Mouse (Mus musculus): ENCODE data around the gene Lrrc8d. TPM values are rescaled to one million over a fixed set of nuclear protein-coding genes. Genes with fewer than 3 reads are reported as not detected.

Gene Lrrc8d
- total and polyA plus RNA-seq, 2 experiments = 7.0 to 11.6 TPM

- no peaks in the 10 kb centered on the region for H3K79me2 ChIP-seq (ENCODE audit: control insufficient read depth, insufficient read depth, low read length)
- 71% methylated on average over 10 of the region's 10 CpGs for WGBS
- DNase-seq (ENCODE audit: extremely low read depth, low read depth, low spot score) = no peak
- H3K9ac ChIP-seq (ENCODE audit: low read depth, low read length) = no peak overlapping the region
- no peak overlapping the region for H3K27ac ChIP-seq (replicated peaks; ENCODE audit: insufficient read depth, low read depth, low read length)
- H3K4me3 ChIP-seq (ENCODE audit: insufficient read depth, low read depth, low read length) = no peak overlapping the region
- no peaks in the 10 kb centered on the region for H3K27me3 ChIP-seq (ENCODE audit: control insufficient read depth, insufficient read depth, low read length)
- no peaks in the 10 kb centered on the region for H3K36me3 ChIP-seq (ENCODE audit: control insufficient read depth, insufficient read depth, low read length)
- TF ChIP-seq CTCF (IDR thresholded peaks at IDR 0.05; ENCODE audit: low read depth, low read length) (no peak), POLR2A (IDR thresholded peaks at IDR 0.05; ENCODE audit: extremely low read depth, insufficient read depth, low read length) (no peak)
- no peaks in the 10 kb centered on the region for H3K4me1 ChIP-seq (ENCODE audit: control insufficient read depth, insufficient read depth, low read length)
These were observed 144.4 kb downstream of the Lrrc8d start for GRCm38 (mm10) chr5:105844044-105844753.

GRCm38 (mm10) chr5:105845041-105845440 lies 145.3 kb downstream of the Lrrc8d start:
- H3K27me3 ChIP-seq (ENCODE audit: control insufficient read depth, insufficient read depth, low read length) = no peaks in the 10 kb centered on the region
- no peaks in the 10 kb centered on the region for H3K36me3 ChIP-seq (ENCODE audit: control insufficient read depth, insufficient read depth, low read length)
- H3K9ac ChIP-seq (ENCODE audit: low read depth, low read length) = no peak overlapping the region
- no peaks in the 10 kb centered on the region for H3K79me2 ChIP-seq (ENCODE audit: control insufficient read depth, insufficient read depth, low read length)
- TF ChIP-seq POLR2A (IDR thresholded peaks at IDR 0.05; ENCODE audit: extremely low read depth, insufficient read depth, low read length) (no peak), CTCF (IDR thresholded peaks at IDR 0.05; ENCODE audit: low read depth, low read length) (no peak)
- H3K27ac ChIP-seq (replicated peaks; ENCODE audit: insufficient read depth, low read depth, low read length) = no peak overlapping the region
- WGBS = 91% methylated on average over 2 of the region's 2 CpGs
- H3K4me3 ChIP-seq (ENCODE audit: insufficient read depth, low read depth, low read length) = no peak overlapping the region
- no peak for DNase-seq (ENCODE audit: extremely low read depth, low read depth, low spot score)
- no peaks in the 10 kb centered on the region for H3K4me1 ChIP-seq (ENCODE audit: control insufficient read depth, insufficient read depth, low read length)

GRCm38 (mm10) chr5:105847726-105848125 lies 148.0 kb downstream of the Lrrc8d start:
- H3K4me1 ChIP-seq (ENCODE audit: control insufficient read depth, insufficient read depth, low read length) = no peaks in the 10 kb centered on the region
- 75% methylated on average over 8 of the region's 8 CpGs for WGBS
- no peaks in the 10 kb centered on the region for H3K79me2 ChIP-seq (ENCODE audit: control insufficient read depth, insufficient read depth, low read length)
- no peak for TF ChIP-seq CTCF (IDR thresholded peaks at IDR 0.05; ENCODE audit: low read depth, low read length)
- no peak for TF ChIP-seq POLR2A (IDR thresholded peaks at IDR 0.05; ENCODE audit: extremely low read depth, insufficient read depth, low read length)
- no peaks in the 10 kb centered on the region for H3K27me3 ChIP-seq (ENCODE audit: control insufficient read depth, insufficient read depth, low read length)
- no peak overlapping the region for H3K9ac ChIP-seq (ENCODE audit: low read depth, low read length)
- no peak overlapping the region for H3K4me3 ChIP-seq (ENCODE audit: insufficient read depth, low read depth, low read length)
- DNase-seq (ENCODE audit: extremely low read depth, low read depth, low spot score) = no peak
- no peaks in the 10 kb centered on the region for H3K36me3 ChIP-seq (ENCODE audit: control insufficient read depth, insufficient read depth, low read length)
- H3K27ac ChIP-seq (replicated peaks; ENCODE audit: insufficient read depth, low read depth, low read length) = no peak overlapping the region

- Histone ChIP-seq H3K4me1 (ENCODE audit: control insufficient read depth, insufficient read depth, low read length) (no peaks in the 10 kb centered on the region), H3K4me3 (ENCODE audit: insufficient read depth, low read depth, low read length) (no peak overlapping the region), H3K36me3 (ENCODE audit: control insufficient read depth, insufficient read depth, low read length) (no peaks in the 10 kb centered on the region), H3K9ac (ENCODE audit: low read depth, low read length) (no peak overlapping the region), H3K27ac (replicated peaks; ENCODE audit: insufficient read depth, low read depth, low read length) (no peak overlapping the region), H3K79me2 (ENCODE audit: control insufficient read depth, insufficient read depth, low read length) (no peaks in the 10 kb centered on the region), H3K27me3 (ENCODE audit: control insufficient read depth, insufficient read depth, low read length) (no peaks in the 10 kb centered on the region)
- TF ChIP-seq POLR2A (IDR thresholded peaks at IDR 0.05; ENCODE audit: extremely low read depth, insufficient read depth, low read length) (no peak), CTCF (IDR thresholded peaks at IDR 0.05; ENCODE audit: low read depth, low read length) (no peak)
- no peak for DNase-seq (ENCODE audit: extremely low read depth, low read depth, low spot score)
- 74% methylated on average over 4 of the region's 4 CpGs for WGBS
These were observed 149.5 kb downstream of the Lrrc8d start for GRCm38 (mm10) chr5:105849222-105849621.

- no peaks in the 10 kb centered on the region for H3K27me3 ChIP-seq (ENCODE audit: control insufficient read depth, insufficient read depth, low read length)
- H3K36me3 ChIP-seq (ENCODE audit: control insufficient read depth, insufficient read depth, low read length) = no peaks in the 10 kb centered on the region
- H3K9ac ChIP-seq (ENCODE audit: low read depth, low read length) = no peak overlapping the region
- no peaks in the 10 kb centered on the region for H3K4me1 ChIP-seq (ENCODE audit: control insufficient read depth, insufficient read depth, low read length)
- no peak overlapping the region for H3K27ac ChIP-seq (replicated peaks; ENCODE audit: insufficient read depth, low read depth, low read length)
- H3K79me2 ChIP-seq (ENCODE audit: control insufficient read depth, insufficient read depth, low read length) = no peaks in the 10 kb centered on the region
- no peak overlapping the region for H3K4me3 ChIP-seq (ENCODE audit: insufficient read depth, low read depth, low read length)
- no peak for DNase-seq (ENCODE audit: extremely low read depth, low read depth, low spot score)
- no peak for TF ChIP-seq POLR2A (IDR thresholded peaks at IDR 0.05; ENCODE audit: extremely low read depth, insufficient read depth, low read length)
- no peak for TF ChIP-seq CTCF (IDR thresholded peaks at IDR 0.05; ENCODE audit: low read depth, low read length)
- WGBS = 72% methylated on average over 3 of the region's 3 CpGs
These were observed 149.9 kb downstream of the Lrrc8d start for GRCm38 (mm10) chr5:105849643-105850042.

- H3K27ac ChIP-seq (replicated peaks; ENCODE audit: insufficient read depth, low read depth, low read length) = no peak overlapping the region
- no peak for TF ChIP-seq POLR2A (IDR thresholded peaks at IDR 0.05; ENCODE audit: extremely low read depth, insufficient read depth, low read length)
- TF ChIP-seq CTCF (IDR thresholded peaks at IDR 0.05; ENCODE audit: low read depth, low read length) = no peak
- no peak for DNase-seq (ENCODE audit: extremely low read depth, low read depth, low spot score)
- no peak overlapping the region for H3K4me3 ChIP-seq (ENCODE audit: insufficient read depth, low read depth, low read length)
- no peak overlapping the region for H3K9ac ChIP-seq (ENCODE audit: low read depth, low read length)
- H3K36me3 ChIP-seq (ENCODE audit: control insufficient read depth, insufficient read depth, low read length) = no peaks in the 10 kb centered on the region
- H3K27me3 ChIP-seq (ENCODE audit: control insufficient read depth, insufficient read depth, low read length) = no peaks in the 10 kb centered on the region
- H3K4me1 ChIP-seq (ENCODE audit: control insufficient read depth, insufficient read depth, low read length) = no peaks in the 10 kb centered on the region
- WGBS = 92% methylated on average over 9 of the region's 9 CpGs
- H3K79me2 ChIP-seq (ENCODE audit: control insufficient read depth, insufficient read depth, low read length) = no peaks in the 10 kb centered on the region
These were observed 153.5 kb downstream of the Lrrc8d start for GRCm38 (mm10) chr5:105853271-105853670.
